Mouse (Mus musculus): ENCODE data around the gene Izumo1.
A peak's percentile ranks its signal among the peaks of the same experiment; 100 is the strongest.
"Not testable (repeated sequence)": the region's sequence is repeated elsewhere in the genome, so short reads cannot be mapped to it uniquely, and the experiment has no call there.

Izumo1 gene

DNA sequence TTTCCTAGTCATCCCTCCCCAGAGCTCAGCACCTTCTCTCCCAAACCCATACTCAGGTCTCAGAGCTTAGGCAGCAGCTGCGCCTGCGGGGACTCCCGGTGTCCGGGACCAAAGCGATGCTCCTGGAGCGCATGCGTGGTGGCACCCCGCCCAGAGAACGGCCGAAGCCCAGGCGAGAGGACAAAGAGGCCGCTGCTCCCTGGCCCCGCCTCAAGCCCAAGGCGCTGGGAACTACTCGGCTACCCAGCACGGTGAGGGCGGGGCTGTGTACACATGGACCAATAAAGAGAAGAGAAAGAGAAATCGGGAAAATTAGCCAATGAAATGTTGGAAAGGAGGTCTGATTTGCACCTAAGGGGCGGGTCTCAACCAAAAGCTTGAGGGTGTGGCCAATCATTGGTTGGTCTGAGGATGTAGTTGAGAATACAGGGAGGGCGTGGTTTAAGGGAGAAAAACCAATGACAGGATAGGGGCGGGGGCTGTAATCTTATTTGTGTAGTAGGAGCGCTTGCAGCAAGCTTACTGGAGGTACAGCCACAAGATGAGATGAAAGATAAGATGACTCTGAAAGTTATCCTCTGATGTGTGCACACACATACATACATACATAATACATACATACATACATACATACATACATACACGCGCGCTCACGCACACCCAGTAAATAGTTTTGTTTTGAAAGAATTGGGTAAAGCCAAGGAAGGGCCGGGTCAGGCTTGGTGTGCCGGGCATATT lies 22.0 kb downstream of the Izumo1 start:
- peak; percentile 90 for DNase-seq

DNA sequence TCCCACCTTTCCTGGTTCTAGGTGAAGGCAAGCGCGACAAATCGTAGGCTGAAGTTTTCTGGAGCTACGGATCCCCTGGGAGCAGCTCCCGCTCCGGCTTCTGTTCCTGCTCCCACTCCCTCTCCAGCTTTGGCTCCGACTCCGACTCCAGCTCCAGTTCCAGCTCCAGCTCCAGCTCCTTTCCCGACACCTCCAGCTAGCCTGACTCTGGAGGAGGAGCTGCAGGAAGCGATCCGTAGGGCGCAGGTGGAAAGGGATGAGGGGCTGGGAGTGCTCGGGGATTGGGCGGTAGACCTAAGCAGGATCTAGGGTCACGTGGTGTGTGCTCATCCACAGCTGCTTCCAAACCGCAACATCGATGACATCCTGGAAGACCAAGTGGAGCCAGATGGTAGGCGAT lies 22.6 kb downstream of the Izumo1 start:
- peak; percentile 60 for DNase-seq

DNA sequence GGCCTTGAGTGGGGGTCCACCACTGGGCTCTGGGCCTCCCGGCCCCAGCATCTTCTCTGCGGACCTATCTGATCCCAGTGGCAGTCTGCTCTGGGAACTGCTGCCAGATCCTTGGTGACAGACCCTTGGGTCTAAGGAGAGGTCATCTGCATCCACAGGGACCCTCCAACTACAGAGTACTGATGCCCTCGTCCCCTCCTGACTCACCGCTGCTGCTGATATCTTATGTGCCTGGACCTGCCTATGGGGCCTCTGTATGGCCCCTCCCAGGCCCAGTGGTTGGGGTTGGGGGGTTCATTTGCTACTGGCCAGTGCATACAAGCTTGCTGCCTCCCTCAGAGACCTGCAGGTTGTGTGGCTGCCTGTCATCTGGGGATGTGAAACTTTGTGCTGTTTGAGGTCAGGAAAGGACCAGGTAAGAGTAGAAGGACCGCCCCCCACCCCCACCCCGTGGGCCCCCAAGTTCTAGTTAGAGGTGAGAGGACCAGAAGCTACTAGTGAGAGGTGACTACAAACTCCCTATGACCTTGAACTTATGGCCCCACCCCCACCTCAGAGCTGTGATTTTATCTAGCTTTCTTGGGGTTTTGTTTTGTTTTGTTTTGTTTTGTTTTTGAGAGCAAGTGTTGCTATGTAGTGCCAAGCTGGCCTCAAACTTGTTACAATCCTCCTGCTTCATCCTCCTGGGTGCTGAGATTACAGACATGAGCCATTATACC lies 23.4 kb downstream of the Izumo1 start:
- DNase-seq = no peak

DNA sequence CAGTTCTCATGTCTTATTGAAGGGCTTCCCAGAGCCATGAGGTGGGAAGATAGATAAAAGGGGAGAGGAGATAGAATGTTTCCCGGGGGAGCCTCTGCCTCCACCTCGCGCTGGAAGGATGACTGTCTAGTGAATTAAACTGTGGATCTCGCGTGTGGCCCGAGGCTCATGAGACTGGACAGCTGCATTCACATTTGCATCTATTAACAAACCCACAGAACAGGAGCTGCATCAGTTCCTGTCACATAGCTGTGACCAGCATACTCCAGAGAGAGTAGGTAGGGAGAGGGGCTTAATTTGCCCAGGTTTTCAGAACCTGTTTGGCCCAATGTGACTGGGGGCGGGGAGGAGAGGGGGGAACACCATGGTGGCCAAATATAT lies 24.0 kb downstream of the Izumo1 start:
- DNase-seq = no peak

DNA sequence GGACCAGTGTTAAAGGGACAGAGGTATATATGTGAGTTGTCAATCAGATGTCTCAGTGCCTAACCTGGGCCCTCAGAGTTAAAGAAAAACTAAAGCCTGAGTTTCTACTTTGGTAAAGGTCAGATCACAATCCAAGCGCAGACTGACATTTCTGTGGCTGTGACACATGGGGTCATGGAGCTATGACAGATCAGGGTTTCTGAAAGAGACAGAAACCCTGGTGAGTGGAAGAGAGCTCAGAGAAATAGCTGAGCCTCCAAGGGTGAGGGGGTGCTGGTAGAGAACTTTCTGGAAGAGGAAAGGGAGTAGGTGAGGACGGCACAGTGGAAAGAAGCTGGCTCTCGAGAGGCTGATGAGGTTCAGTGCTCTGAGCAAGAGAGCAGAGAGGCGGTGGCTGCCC lies 25.1 kb downstream of the Izumo1 start:
- no peak for DNase-seq

DNA sequence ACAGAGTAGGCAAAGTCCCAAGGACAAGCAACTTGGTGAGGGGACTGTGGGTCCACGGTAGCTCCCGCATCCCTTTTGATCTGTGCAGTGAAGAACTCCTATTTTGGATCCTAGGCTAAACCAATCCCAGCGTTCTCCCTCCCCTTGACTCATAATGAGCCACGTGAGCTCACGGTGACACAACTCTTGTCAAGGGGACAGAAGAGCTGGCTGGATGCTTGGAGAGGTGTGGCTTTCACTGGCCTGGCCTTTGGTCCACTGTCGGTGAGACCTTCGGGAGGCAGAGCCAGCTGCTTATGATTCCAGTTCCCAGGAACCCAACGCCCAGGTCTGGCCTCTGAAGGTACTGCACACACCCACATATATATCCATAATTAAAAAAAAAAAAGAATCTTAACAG lies 27.7 kb downstream of the Izumo1 start:
- no peak for DNase-seq

DNA sequence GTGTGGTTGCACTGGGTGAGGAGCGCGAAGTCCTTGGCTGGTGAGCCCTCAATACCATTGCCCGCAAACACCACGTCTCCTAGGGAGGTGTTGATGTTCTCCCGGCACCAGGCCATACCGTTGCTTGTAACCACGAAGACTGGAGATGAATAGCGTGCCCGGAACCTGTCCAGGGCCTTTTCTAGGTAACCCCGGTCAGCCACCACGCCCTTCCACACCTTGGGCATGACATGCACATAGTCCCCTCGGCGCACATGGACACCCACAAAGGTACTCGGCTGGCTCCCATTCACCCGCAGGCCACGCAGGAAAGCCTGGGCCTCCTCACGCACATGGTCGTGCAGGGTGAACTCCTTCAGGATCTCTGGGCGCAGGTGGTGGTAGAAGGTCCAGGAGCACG lies 28.9 kb downstream of the Izumo1 start:
- DNase-seq = not testable (repeated sequence)

DNA sequence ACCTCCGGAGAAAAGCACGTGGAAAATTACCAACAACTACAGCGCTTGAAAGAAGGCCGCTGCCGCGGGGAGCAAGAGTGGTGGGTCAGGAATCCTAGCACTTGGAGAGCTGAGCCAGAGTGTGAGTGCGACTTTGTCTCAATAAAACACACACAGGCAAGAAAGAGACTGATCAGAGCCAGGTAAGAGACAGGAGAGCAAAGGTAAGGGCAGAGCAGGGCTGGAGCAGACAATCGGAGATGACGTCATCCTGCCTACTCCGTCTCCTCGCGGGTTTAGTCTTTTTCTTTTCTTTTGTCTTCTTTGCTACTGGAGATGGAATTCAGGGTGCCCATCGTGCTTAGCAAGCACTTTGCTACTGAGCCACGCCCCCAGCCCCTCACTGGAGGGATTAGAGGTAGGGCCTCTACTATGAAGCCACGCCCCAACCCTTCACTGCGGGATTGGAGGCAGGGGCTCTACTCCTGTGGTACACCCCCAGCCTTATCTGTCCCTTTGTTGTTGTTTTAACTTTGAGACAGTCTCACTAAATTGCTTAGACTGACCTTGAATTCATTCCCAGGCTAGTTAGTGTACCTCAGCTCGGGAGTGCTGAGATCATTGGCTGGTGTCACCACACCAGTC lies 32.9 kb downstream of the Izumo1 start:
- DNase-seq = no peak

DNA sequence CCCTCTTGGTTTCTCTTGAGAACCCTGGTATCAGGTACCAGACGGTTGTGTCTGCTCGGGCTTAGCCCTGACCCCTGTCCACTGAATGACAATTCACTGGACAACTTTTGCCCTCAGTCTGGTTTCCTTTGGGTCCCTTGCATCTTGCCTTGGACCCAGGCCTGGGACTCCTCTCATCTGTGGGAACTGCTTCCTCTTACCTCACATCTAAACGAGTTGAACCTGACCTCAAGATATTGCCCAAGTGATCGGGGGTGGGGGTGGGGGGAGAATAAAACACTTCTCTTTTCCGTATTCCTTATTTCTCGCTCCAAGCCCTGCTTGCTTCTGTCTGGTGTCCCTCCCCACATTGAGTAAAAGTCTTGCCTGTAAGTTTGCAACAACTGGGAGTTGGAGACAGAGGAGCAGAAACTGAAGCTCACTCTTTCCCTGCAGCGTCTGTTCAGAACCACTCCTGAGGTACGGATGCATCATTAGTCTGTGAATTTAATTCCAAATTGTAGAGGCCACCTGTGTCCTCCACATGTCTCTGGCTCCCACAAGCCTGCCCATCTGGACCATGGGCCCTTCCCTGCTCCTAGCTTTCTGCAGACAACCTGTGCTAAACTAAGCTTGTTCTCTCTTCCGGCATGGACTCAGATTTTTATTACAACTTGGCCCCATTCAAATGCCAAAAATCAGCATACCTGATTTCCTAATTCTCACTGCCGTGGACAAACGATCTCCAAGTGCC lies 39.3 kb downstream of the Izumo1 start:
- DNase-seq = no peak

DNA sequence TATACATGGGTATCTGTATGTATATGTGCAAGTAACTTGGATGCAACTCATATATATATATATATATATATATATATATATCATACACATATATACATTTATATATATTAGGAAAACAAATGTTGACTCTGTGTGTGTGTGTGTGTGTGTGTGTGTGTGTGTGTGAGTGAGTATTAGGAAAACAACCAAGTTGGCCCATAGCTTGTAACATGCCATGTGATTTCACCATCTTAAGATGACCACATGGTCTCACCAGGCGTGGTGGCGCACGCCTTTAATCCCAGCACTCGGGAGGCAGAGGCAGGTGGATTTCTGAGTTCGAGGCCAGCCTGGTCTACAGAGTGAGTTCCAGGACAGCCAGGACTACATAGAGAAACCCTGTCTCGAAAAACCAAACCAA lies 40.1 kb downstream of the Izumo1 start:
- DNase-seq = not testable (repeated sequence)

DNA sequence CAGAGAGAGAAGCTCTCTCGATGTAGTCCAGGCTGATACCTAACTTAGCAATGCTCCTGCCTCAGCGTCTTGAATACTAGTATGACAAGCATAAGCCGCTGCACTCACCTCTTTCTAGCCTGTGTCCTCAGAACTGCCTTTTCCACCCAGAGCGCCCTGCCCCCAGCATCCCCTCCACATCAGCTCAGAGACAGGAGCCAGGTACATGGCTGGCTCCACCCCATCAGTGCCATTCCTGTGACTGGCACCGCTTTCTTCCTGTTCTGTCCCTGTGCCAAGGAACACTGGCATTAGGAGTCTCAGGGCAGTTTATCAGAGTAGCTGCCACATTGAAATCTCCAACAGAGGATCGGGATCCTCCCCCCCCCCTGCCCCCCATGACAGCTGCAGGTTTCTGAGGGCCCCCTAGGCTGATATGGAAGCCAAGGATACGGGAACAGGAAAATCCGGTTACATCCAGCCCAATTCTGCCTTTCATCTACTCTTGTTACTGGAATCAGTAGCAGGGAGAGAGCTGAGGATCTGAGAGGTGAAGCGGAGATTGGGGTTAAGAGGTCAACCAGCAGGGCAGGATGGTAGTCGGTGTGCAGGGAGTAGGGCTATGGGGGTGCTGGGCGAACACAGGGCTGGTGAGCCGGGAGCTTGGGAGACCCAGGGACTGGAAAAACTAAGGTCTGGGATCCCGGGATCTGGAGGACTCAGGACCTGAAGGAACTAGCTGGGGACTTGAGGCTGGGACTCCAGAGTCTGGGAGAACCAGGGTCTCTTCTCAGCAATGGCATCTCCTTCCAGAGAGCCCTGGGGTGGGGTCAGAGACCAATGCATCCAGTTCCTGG lies 43.9 kb downstream of the Izumo1 start:
- DNase-seq = no peak

DNA sequence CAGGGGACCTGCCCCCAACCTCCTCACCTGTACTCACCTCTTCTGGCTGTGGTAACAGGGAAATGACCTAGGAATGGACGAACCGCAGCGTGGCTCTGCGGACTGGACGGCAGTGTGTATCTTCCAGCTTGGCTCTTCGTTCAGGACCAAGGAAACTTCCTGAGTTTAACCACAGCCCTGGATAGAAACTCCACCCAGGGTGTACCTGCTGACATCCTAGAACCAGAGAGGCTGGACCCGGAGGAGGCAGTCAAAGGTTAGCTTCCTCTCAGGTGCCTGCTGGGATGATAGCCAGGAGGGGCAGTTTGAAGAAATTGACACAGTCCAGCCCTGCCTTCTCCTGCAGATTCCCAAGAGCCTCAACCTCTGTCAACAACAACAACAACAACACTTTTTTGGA lies 44.5 kb downstream of the Izumo1 start, which contains the start of gene Fut2:
Fut2 (minus strand) TSS at position 234 of the 400 bp plus-strand sequence.
- no peak for DNase-seq

DNA sequence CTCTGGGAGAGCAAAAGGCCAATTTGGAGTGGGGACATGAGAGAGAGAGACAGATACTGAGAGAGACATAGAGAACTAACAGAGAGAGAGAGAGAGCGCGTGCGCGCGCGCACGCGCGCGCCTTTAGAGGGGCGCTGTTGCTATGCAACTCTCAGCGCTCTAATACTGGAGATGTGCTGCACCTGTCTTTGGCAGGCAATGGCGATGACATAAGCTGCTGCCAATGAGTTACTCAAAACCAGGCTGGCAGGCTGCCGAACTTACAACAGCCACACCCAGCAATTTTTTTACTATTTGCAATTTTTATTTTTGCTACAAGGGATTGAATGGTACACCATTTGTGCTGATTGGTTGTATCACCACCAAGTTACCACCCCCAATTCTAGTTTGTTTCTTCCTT lies 46.1 kb downstream of the Izumo1 start:
- peak; percentile 45 for DNase-seq

DNA sequence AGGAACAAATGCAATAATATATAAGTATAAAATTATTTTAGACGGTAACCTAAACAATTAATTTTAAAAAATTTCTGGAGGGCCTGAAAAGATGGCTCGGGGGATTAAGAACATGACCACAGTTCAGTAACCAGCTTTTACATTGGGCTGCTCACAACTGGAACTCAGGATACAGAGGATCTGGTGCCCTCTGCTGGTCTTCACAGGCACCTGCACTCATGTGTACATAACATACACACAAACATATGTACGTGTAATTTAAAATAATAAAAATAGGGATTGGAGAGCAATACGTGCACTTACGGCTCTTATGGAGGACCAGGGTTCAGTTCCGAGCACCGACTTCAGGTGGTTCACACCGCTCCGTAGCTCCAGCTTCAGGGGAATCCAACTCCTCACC lies 47.3 kb downstream of the Izumo1 start:
- DNase-seq = no peak

DNA sequence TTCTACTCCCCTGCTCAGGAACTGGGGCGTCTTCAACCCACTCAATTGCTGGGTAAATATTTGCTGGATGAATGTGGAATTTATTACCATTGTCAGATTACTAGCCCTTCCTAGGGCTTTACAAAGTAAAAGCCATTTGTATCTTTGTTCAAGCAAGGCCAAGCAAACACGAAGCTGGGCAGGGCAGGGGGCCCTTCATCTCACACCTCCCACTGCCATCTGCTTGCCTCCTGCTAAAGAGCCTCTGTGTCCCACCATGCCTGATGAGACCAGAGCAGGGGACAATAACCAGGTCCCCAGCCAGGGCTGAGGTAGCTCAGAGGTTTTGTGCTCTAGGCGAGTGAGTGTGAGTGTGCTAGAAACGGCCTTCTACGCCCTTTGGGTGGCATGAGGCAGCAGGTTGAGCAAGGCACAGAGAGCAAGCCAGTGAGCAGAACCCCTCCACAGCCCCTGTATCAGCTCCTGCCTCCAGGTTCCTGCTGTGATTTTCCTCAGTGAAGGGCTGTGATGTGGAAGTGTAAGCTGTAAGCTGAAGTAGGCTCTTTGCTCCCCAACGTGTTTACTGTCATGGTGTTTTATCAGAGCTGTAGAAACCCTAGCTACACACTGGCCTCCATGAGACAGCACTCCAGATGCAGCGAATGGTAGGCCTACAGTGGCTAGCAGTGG lies 56.1 kb downstream of the Izumo1 start:
- DNase-seq = no peak

Measured in right cerebral cortex, postnatal 14 days (tissue).